Mouse (Mus musculus) forebrain, postnatal 0 days (tissue): ENCODE measurements around the gene Muc4. TPM values are rescaled to one million over a fixed set of nuclear protein-coding genes. Genes with fewer than 3 reads are reported as not detected.

ENCODE experiments used
- ATAC-seq: fragments of 200-750 bp; cut with Nextera tagmentation; 2 replicates; pipeline ENCODE4 v1.8.0; 2017; ENCODE audit warnings: mild to moderate bottlenecking, moderate library complexity
- DNase-seq: peaks from one replicate; pipeline ENCODE4 v3.0.0-alpha.2; 2015
- H3K27ac ChIP-seq: fragments of 300-500 bp; sonication (generic); 2 replicates; pipeline ENCODE4 v1.5.1; 2014; ENCODE audit warnings: low read depth, mild to moderate bottlenecking, antibody characterized with exemption, low read length, moderate library complexity, mixed read lengths
- H3K27me3 ChIP-seq: fragments of 300-500 bp; sonication (generic); 2 replicates; pipeline ENCODE4 v1.6.1; 2014; ENCODE audit warnings: mild to moderate bottlenecking, low read length, mixed read lengths; ENCODE audit not compliant: insufficient read depth
- H3K36me3 ChIP-seq: fragments of 300-500 bp; sonication (generic); 2 replicates; pipeline ENCODE4 v1.6.1; 2014; ENCODE audit warnings: mild to moderate bottlenecking, moderate library complexity; ENCODE audit not compliant: insufficient read depth
- H3K4me1 ChIP-seq: fragments of 300-500 bp; sonication (generic); 2 replicates; pipeline ENCODE4 v1.6.1; 2014; ENCODE audit warnings: antibody characterized with exemption; ENCODE audit not compliant: insufficient read depth
- H3K4me2 ChIP-seq: fragments of 300-500 bp; sonication (generic); 2 replicates; pipeline ENCODE4 v1.6.1; 2014; ENCODE audit warnings: low read depth, mild to moderate bottlenecking, moderate library complexity
- H3K4me3 ChIP-seq: fragments of 300-500 bp; sonication (generic); 2 replicates; pipeline ENCODE4 v1.5.1; 2014; ENCODE audit warnings: low read depth, low read length, mixed read lengths
- H3K9ac ChIP-seq: fragments of 300-500 bp; sonication (generic); 2 replicates; pipeline ENCODE4 v1.6.1; 2014; ENCODE audit warnings: mild to moderate bottlenecking
- H3K9me3 ChIP-seq: fragments of 300-500 bp; sonication (generic); 2 replicates; pipeline ENCODE4 v1.6.1; 2016; ENCODE audit warnings: low read length
- CTCF ChIP-seq: sonication (generic); IDR thresholded peaks from 2 replicates; pipeline ENCODE4 v1.5.1; 2016; ENCODE audit warnings: antibody characterized with exemption, control low read depth, low read depth
- WGBS: fragments of 180-500 bp; shearing (Covaris S2); extraction: QIAGEN DNeasy Blood & Tissue Kit; methylation state at CpG from one replicate; pipeline ENCODE4 v1.1.7; 2014; 5-methylcytosine and 5-hydroxymethylcytosine counted together
- polyA plus RNA-seq: library from polyadenylated mRNA; unstranded; fragments of >200 nt; fragmentation: Nextera tagmentation; extraction: Ambion mirVana; gene quantifications from 2 replicates; pipeline ENCODE4 v1.2.1, GENCODE M21; 2015
- total RNA-seq: library from RNA; depleted of rRNA; stranded (reverse); fragments of >200 nt; gene quantifications from 2 replicates; pipeline ENCODE4 v1.2.3, GENCODE M21; 2014; rRNA removed

The Muc4 gene
- total RNA-seq (not detected in 2 replicates), polyA plus RNA-seq (not detected in 2 replicates)

DNA sequence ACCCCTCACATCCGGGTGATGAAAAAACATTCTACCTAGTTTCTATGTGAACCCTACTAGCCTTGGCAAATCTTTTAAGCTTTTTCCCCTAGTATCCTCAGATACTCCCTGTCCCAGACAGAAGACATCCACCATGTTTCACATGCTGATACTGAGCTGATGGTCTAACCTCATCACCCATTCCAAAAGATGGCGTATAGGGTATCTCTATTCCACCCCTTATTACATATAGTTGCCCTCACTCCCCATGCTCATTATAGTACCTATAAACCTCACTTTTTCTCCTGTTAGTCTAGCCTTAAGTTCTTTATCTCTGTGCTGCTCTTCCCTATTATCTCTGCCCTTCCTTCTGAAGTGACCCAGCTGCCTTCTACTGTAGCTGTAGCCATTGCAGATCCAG is at the start of gene Muc4:
Gene Muc4, plus strand, starts transcription at position 301 of the 400 bp plus-strand sequence.
- DNase-seq (no peak), ATAC-seq (no peak)
- Histone ChIP-seq H3K4me3 (no peak within 1 kb of the TSS), H3K27ac (no peak within 1 kb of the TSS), H3K36me3 (no peaks in the 10 kb centered on the region), H3K4me2 (no peak within 1 kb of the TSS), H3K27me3 (no peaks in the 10 kb centered on the region), H3K9me3 (no peaks in the 10 kb centered on the region), H3K9ac (no peak within 1 kb of the TSS), H3K4me1 (no peaks in the 10 kb centered on the region)
- WGBS, result 94% methylated on average over 2 of the region's 2 CpGs
- TF ChIP-seq CTCF, result no peak

DNA sequence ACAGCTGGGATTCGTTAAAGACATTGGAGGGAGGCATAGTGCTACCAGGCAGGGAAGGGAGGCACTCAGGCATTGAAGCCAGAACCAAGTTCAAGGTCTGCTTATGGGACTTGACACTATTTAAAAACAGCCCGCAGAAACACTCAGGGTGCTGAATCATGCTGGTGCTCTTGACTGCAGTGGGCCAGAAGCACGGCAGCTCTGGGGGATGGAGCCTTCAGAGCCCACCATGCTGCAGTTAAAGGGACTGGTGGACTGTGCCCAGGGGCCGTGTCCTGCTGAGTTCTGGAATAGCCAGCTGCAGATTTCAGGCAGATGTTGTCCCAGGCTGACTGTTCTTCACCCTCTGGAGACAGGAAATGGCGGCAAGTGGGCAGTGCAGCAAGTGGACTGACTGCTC is 49.7 kb upstream of the Muc4 start:
- no peaks in the 10 kb centered on the region for H3K9me3 ChIP-seq
- no peaks in the 10 kb centered on the region for H3K4me1 ChIP-seq
- H3K4me3 ChIP-seq, result no peak overlapping the region
- DNase-seq, result no peak
- no peak overlapping the region for H3K27ac ChIP-seq
- H3K27me3 ChIP-seq, result no peaks in the 10 kb centered on the region
- H3K9ac ChIP-seq, result no peak overlapping the region
- 77% methylated on average over 5 of the region's 5 CpGs for WGBS
- H3K36me3 ChIP-seq, result peaks cover 17% of the 10 kb centered on the region
- H3K4me2 ChIP-seq, result no peak overlapping the region
- no peak for TF ChIP-seq CTCF
- ATAC-seq, result no peak

DNA sequence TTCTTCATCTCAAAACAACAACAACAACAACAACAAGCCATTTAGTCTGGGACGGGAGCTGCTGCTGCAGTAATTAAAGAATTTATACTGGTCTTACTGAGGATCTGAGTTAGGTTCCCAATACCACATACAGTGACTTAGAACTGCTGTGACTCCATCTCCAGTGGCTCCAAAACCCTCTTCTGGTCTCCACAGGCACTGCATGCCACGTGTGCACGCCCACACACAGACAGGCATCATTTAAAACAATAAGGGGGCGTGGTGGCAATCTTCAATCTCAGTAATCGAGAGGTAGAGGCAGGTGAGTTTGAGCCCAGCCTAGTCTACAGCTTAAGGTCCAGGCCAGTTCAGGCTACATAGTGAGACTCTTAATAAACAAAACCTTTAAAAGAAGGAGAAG is 48.5 kb upstream of the Muc4 start:
- no peak overlapping the region for H3K4me2 ChIP-seq
- H3K27me3 ChIP-seq, result no peaks in the 10 kb centered on the region
- no peak; the same call in 1 of the 2 replicates for TF ChIP-seq CTCF
- no peak overlapping the region for H3K9ac ChIP-seq
- H3K36me3 ChIP-seq, result peaks cover 10% of the 10 kb centered on the region
- no peak for DNase-seq
- WGBS, result 76% methylated on average over 5 of the region's 5 CpGs
- H3K4me3 ChIP-seq, result no peak overlapping the region
- H3K27ac ChIP-seq, result no peak overlapping the region
- no peaks in the 10 kb centered on the region for H3K4me1 ChIP-seq
- no peaks in the 10 kb centered on the region for H3K9me3 ChIP-seq
- no peak for ATAC-seq

- Histone ChIP-seq H3K27ac (no peak overlapping the region), H3K36me3 (no peaks in the 10 kb centered on the region), H3K27me3 (no peaks in the 10 kb centered on the region), H3K4me2 (no peak overlapping the region), H3K4me3 (no peak overlapping the region), H3K9me3 (no peaks in the 10 kb centered on the region), H3K4me1 (no peaks in the 10 kb centered on the region), H3K9ac (no peak overlapping the region)
- no peak for ATAC-seq
- no peak for TF ChIP-seq CTCF
- WGBS, result 60% methylated on average over 4 of the region's 4 CpGs
- DNase-seq, result no peak
Measured at GRCm38 (mm10) chr16:32688770-32689169, 46.9 kb upstream of the Muc4 start.

- Histone ChIP-seq H3K36me3 (no peaks in the 10 kb centered on the region), H3K4me3 (no peak overlapping the region), H3K27me3 (no peaks in the 10 kb centered on the region), H3K4me1 (no peaks in the 10 kb centered on the region), H3K4me2 (no peak overlapping the region), H3K9me3 (no peaks in the 10 kb centered on the region), H3K9ac (no peak overlapping the region), H3K27ac (no peak overlapping the region)
- DNase-seq (peak; percentile 83), ATAC-seq (peak; percentile 74; the same call in 1 of the 2 replicates)
- TF ChIP-seq CTCF, result peak; percentile 95
- WGBS, result 7% methylated on average over 9 of the region's 9 CpGs
Measured at GRCm38 (mm10) chr16:32689501-32689900, 46.2 kb upstream of the Muc4 start.

GRCm38 (mm10) chr16:32696841-32697464 is 38.7 kb upstream of the Muc4 start:
- 42% methylated on average over 7 of the region's 7 CpGs for WGBS
- peak; percentile 56 for TF ChIP-seq CTCF
- DNase-seq (peak; percentile 10), ATAC-seq (no peak)
- Histone ChIP-seq H3K27me3 (no peaks in the 10 kb centered on the region), H3K27ac (no peak overlapping the region), H3K9ac (no peak overlapping the region), H3K36me3 (no peaks in the 10 kb centered on the region), H3K9me3 (no peaks in the 10 kb centered on the region), H3K4me3 (no peak overlapping the region), H3K4me2 (no peak overlapping the region), H3K4me1 (no peaks in the 10 kb centered on the region)

DNA sequence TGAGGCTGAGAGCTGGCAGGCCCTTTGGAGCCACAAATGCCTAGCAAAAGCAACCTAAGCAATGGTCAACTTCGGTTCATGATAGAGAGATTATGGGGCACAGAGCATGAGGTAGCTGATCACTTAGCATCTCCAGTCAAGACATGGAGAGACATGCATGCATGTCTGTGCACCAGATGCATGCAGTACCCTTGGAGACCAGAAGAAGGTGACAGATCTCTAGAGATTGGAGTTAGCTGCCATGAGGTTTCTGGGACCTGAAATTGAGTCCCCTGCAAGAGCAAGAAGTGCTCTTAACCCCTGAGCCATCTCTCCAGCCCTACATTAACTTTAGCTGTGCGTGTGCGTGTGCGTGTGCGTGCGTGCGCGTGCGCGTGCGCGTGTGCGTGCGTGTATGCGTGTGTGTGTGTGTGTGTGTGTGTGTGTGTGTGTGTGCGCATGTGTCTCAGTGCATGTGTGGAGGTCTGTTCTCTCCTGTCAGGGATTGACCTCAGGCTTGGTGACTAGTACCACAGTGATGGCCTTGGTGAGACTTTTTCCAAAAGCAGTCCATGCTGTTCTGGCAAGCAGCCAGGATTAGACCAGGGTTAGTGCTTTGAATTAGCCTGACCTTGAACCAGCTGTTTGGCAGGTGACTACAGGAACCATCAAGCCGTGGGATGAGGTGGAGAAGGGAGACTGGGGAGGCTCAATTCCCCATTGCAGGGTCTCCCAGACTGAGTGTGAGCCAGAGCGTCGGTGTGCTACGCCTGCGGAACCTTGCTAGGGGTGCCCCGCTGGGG is 37.8 kb upstream of the Muc4 start:
- WGBS, result 86% methylated on average over 22 of the region's 22 CpGs
- no peak overlapping the region for H3K9ac ChIP-seq
- H3K9me3 ChIP-seq, result no peaks in the 10 kb centered on the region
- no peaks in the 10 kb centered on the region for H3K4me1 ChIP-seq
- no peak overlapping the region for H3K4me2 ChIP-seq
- no peaks in the 10 kb centered on the region for H3K27me3 ChIP-seq
- H3K36me3 ChIP-seq, result no peaks in the 10 kb centered on the region
- peak; percentile 43 for TF ChIP-seq CTCF
- no peak for DNase-seq
- H3K27ac ChIP-seq, result no peak overlapping the region
- no peak overlapping the region for H3K4me3 ChIP-seq
- ATAC-seq, result no peak
